Mouse (Mus musculus): ENCODE measurements around the gene Saa3.

GRCm38 (mm10) chr7:46715600-46715999, at the start of gene Saa3:
- TF ChIP-seq POLR2A (IDR thresholded peaks at IDR 0.05; ENCODE audit: borderline replicate concordance, control insufficient read depth, low read depth, low read length) = no peak
- TF ChIP-seq CTCF (IDR thresholded peaks at IDR 0.05; ENCODE audit: control insufficient read depth, insufficient read depth, low read length) = no peak

Data from bone marrow, adult 2 months (tissue).